Mouse (Mus musculus): Measurements from ENCODE around the gene Akap17b. TPM values are rescaled to one million over a fixed set of nuclear protein-coding genes. Genes with fewer than 3 reads are reported as not detected.
A peak's percentile ranks its signal among the peaks of the same experiment; 100 is the strongest.

Gene Akap17b
- polyA plus RNA-seq (2012; rRNA removed) (3.3 and 4.1 TPM in 2 replicates), polyA plus RNA-seq (2014; fragmentation: Nextera tagmentation; extraction: Ambion mirVana) (4.4 and 4.5 TPM in 2 replicates)

DNA sequence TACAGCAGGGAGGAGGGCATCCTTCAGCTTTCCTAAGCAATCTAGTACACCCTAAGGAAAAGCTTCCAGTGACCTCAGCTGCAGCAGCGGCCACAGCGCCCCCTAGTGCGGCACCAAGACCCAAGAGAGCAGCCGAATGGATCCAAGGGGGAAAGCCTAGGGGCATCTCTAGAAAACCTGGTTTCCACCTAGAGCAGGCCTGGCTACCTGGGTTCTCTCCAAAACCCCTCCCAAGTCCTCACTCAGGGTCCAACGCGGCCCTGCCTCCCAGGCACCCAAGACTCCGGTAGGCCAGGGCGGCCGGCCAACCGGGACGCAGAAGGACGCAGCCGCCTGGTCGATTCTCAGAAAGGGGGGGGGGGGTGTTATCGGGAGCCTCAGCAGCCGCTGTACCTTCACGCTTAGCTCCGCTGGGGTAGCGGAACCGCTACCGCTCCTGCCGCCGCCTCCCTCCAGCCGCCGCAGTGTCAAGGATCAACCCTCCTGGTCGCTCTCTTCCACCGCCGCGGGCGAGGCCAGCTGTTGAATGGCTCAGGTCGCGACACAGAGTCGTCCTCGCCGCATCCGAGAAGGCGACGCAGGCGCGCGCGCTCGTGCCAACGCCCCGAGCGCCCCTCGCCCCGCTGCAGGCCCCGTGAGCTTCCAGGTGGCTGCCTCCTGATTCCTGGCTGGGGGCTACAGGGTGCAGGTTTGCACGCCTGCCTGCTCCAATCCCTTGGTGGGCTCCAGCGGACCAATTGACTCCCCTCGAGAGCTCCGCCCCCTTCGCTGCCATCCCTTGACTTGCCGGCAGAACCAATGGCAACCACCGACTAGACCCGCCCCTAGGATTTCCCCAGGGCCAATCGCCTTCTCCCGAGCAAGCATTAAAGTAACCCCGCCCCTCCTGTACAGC, at the start of gene Akap17b:
Akap17b (minus strand) TSS at position 739 of the 895 bp plus-strand sequence.
- Histone ChIP-seq H3K27me3 (ENCODE audit: control insufficient read depth, insufficient read depth, low read length) (no peaks in the 10 kb centered on the region), H3K9ac (ENCODE audit: low read depth, low read length, severe bottlenecking) (peak within 1 kb of the TSS; percentile 58), H3K36me3 (ENCODE audit: control insufficient read depth, insufficient read depth, low read length) (no peaks in the 10 kb centered on the region), H3K4me3 (replicated peaks; ENCODE audit: low read length) (peak within 1 kb of the TSS; percentile 57), H3K4me2 (replicated peaks; ENCODE audit: low read depth, low read length, severe bottlenecking) (peak within 1 kb of the TSS; percentile 42), H3K27ac (replicated peaks; ENCODE audit: low read depth, low read length) (peak within 1 kb of the TSS; percentile 48; the same call in 1 of the 2 replicates), H3K9me3 (ENCODE audit: control insufficient read depth, low read length) (no peaks in the 10 kb centered on the region), H3K4me1 (ENCODE audit: control insufficient read depth, insufficient read depth, low read length) (no peaks in the 10 kb centered on the region)
- TF ChIP-seq POLR2A (IDR thresholded peaks at IDR 0.05; ENCODE audit: borderline replicate concordance, extremely low read depth, insufficient read depth, insufficient read length) = 0 out of 2 replicates have a peak, but pooled peaks have one; percentile 20
- WGBS = 22% methylated on average over 31 of the region's 60 CpGs
- peak; percentile 95 for ATAC-seq (ENCODE audit: low FRiP score, low read depth)
- DNase-seq (ENCODE audit: low spot score) = peak; percentile 90

DNA sequence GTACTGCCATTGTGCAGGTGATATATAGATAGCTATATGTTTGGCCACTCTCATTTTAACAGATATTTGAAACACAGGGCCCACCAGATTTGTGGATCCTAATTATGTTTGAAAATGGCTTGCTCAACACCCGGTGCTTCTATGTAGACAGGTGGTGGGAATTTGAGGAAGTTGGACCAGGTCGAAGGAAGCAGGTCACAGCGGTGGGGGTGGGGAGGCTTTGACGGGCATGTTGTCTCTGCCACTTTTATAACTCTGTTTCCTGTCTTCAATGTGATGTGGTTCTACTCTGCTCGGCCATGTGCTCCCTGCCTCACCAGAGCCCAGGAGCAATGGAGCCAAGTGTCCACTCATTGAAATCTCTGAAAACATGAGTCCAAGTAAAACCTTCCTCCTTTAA, 46.2 kb upstream of the Akap17b start:
- ATAC-seq (ENCODE audit: low FRiP score, low read depth) (no peak), DNase-seq (ENCODE audit: low spot score) (no peak)
- TF ChIP-seq POLR2A (IDR thresholded peaks at IDR 0.05; ENCODE audit: borderline replicate concordance, extremely low read depth, insufficient read depth, insufficient read length) = no peak
- Histone ChIP-seq H3K36me3 (ENCODE audit: control insufficient read depth, insufficient read depth, low read length) (no peaks in the 10 kb centered on the region), H3K9ac (ENCODE audit: low read depth, low read length, severe bottlenecking) (no peak overlapping the region), H3K4me3 (replicated peaks; ENCODE audit: low read length) (no peak overlapping the region), H3K4me1 (ENCODE audit: control insufficient read depth, insufficient read depth, low read length) (no peaks in the 10 kb centered on the region), H3K4me2 (replicated peaks; ENCODE audit: low read depth, low read length, severe bottlenecking) (no peak overlapping the region), H3K27me3 (ENCODE audit: control insufficient read depth, insufficient read depth, low read length) (no peaks in the 10 kb centered on the region), H3K27ac (replicated peaks; ENCODE audit: low read depth, low read length) (no peak overlapping the region), H3K9me3 (ENCODE audit: control insufficient read depth, low read length) (no peaks in the 10 kb centered on the region)
- WGBS = 75% methylated on average over 5 of the region's 5 CpGs

DNA sequence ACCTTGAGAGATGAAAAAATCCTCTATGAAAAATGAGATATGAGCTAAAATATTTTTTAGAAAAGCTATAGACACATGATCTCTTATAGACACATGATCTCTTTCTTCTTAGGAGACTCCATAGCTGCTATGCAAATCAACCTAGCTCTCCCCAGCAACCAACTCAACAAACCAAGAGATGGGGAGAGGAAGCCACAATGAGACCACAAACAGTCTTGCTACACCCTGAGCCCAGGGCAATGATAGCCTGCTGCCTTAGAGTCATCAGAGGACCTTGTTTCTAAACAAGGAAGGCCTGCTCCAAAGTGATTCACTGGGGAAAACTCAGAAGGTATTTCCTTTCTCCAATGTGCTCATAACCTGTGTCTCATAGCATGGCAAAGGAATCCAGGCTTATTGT, 44.5 kb upstream of the Akap17b start:
- DNase-seq (ENCODE audit: low spot score) (no peak), ATAC-seq (ENCODE audit: low FRiP score, low read depth) (no peak)
- Histone ChIP-seq H3K9me3 (ENCODE audit: control insufficient read depth, low read length) (no peaks in the 10 kb centered on the region), H3K9ac (ENCODE audit: low read depth, low read length, severe bottlenecking) (no peak overlapping the region), H3K27ac (replicated peaks; ENCODE audit: low read depth, low read length) (no peak overlapping the region), H3K27me3 (ENCODE audit: control insufficient read depth, insufficient read depth, low read length) (no peaks in the 10 kb centered on the region), H3K4me2 (replicated peaks; ENCODE audit: low read depth, low read length, severe bottlenecking) (no peak overlapping the region), H3K36me3 (ENCODE audit: control insufficient read depth, insufficient read depth, low read length) (no peaks in the 10 kb centered on the region), H3K4me1 (ENCODE audit: control insufficient read depth, insufficient read depth, low read length) (no peaks in the 10 kb centered on the region), H3K4me3 (replicated peaks; ENCODE audit: low read length) (no peak overlapping the region)
- TF ChIP-seq POLR2A (IDR thresholded peaks at IDR 0.05; ENCODE audit: borderline replicate concordance, extremely low read depth, insufficient read depth, insufficient read length) = no peak

DNA sequence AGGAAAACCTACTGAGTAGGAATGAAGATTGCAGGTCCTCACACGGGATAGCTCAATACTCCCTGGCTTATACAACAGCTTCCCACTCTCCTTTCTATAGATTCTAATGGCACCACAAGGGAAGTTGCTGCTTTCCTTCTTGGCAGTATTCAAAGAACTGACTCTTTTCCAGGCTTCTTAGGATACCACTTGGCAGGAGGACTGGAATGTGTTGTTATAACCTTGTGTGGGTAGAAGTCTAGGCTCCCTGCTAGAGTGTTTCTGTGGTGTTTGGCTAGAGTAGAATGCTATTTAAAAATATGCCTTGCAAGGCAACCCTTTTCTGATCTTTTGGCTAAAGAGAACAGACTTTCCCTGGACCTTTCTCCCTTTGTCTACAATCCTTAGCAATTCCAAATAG, 31.6 kb upstream of the Akap17b start:
- DNase-seq (ENCODE audit: low spot score) = no peak
- 60% methylated on average over 1 of the region's 1 CpGs for WGBS

DNA sequence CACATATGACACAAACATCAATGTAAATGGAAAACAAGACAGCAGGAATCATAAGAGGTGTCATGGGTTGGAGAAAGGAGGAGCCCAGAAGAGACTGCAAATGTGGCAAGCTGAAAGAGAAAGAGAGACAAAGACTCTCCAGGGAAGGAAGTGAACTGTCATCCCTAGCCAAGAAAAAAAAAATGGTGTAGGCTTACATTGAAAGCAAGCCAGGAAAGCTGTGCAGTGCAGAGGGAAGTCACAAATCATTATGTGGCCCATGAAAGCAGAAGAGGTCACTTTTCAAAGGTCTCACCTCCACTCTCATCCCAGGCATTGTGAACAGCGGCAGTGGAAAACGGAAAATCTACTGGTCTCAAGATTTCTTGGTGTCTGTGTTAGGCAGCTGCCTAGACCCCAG, 27.5 kb upstream of the Akap17b start:
- H3K4me1 ChIP-seq (ENCODE audit: control insufficient read depth, insufficient read depth, low read length) = no peaks in the 10 kb centered on the region
- DNase-seq (ENCODE audit: low spot score) (no peak), ATAC-seq (ENCODE audit: low FRiP score, low read depth) (no peak)
- no peak for TF ChIP-seq POLR2A (IDR thresholded peaks at IDR 0.05; ENCODE audit: borderline replicate concordance, extremely low read depth, insufficient read depth, insufficient read length)
- H3K4me2 ChIP-seq (replicated peaks; ENCODE audit: low read depth, low read length, severe bottlenecking) = no peak overlapping the region
- 58% methylated on average over 2 of the region's 2 CpGs for WGBS
- no peaks in the 10 kb centered on the region for H3K27me3 ChIP-seq (ENCODE audit: control insufficient read depth, insufficient read depth, low read length)
- H3K27ac ChIP-seq (replicated peaks; ENCODE audit: low read depth, low read length) = no peak overlapping the region
- no peak overlapping the region for H3K4me3 ChIP-seq (replicated peaks; ENCODE audit: low read length)
- no peaks in the 10 kb centered on the region for H3K36me3 ChIP-seq (ENCODE audit: control insufficient read depth, insufficient read depth, low read length)
- no peak overlapping the region for H3K9ac ChIP-seq (ENCODE audit: low read depth, low read length, severe bottlenecking)
- no peaks in the 10 kb centered on the region for H3K9me3 ChIP-seq (ENCODE audit: control insufficient read depth, low read length)

More for the DNA sequence above, 31.6 kb upstream of the Akap17b start:
- Histone ChIP-seq H3K9ac (ENCODE audit: low read depth, low read length, severe bottlenecking) (no peak overlapping the region), H3K4me1 (ENCODE audit: control insufficient read depth, insufficient read depth, low read length) (no peaks in the 10 kb centered on the region), H3K4me2 (replicated peaks; ENCODE audit: low read depth, low read length, severe bottlenecking) (no peak overlapping the region), H3K27me3 (ENCODE audit: control insufficient read depth, insufficient read depth, low read length) (no peaks in the 10 kb centered on the region), H3K4me3 (replicated peaks; ENCODE audit: low read length) (no peak overlapping the region), H3K27ac (replicated peaks; ENCODE audit: low read depth, low read length) (no peak overlapping the region), H3K36me3 (ENCODE audit: control insufficient read depth, insufficient read depth, low read length) (no peaks in the 10 kb centered on the region), H3K9me3 (ENCODE audit: control insufficient read depth, low read length) (no peaks in the 10 kb centered on the region)
- no peak for ATAC-seq (ENCODE audit: low FRiP score, low read depth)
- TF ChIP-seq POLR2A (IDR thresholded peaks at IDR 0.05; ENCODE audit: borderline replicate concordance, extremely low read depth, insufficient read depth, insufficient read length) = no peak

Data from limb, embryonic 14.5 days (tissue).